Mouse (Mus musculus) G1E-ER4 (cell line): ENCODE results near the gene Mob3a. TPM values are rescaled to one million over a fixed set of nuclear protein-coding genes. Genes with fewer than 3 reads are reported as not detected.

Experiments used
- GATA1 ChIP-seq: IDR thresholded peaks from one replicate; pipeline ENCODE4 v1.8.0; 2012; ENCODE audit warnings: low read length, inconsistent platforms
- polyA plus RNA-seq: library from polyadenylated mRNA; stranded (reverse); fragments of >175 nt; gene quantifications from 2 replicates; pipeline ENCODE4 v1.2.3, GENCODE M21; 2012

The Mob3a gene
- polyA plus RNA-seq, 1 experiment = 30.7 TPM

GRCm38 (mm10) chr10:80704418-80704817 lies 2.6 kb upstream of the Mob3a start:
- no peak for TF ChIP-seq GATA1

GRCm38 (mm10) chr10:80703643-80704042 lies 1.9 kb upstream of the Mob3a start:
- no peak for TF ChIP-seq GATA1

- TF ChIP-seq GATA1 = no peak
Measured at GRCm38 (mm10) chr10:80702536-80703390, 986 bp upstream of the Mob3a start.

- TF ChIP-seq GATA1 = no peak
Measured at GRCm38 (mm10) chr10:80700732-80701131, 1.0 kb downstream of the Mob3a start.

GRCm38 (mm10) chr10:80700038-80700504 lies 1.7 kb downstream of the Mob3a start:
- TF ChIP-seq GATA1 = no peak

- TF ChIP-seq GATA1 = no peak
Measured at GRCm38 (mm10) chr10:80698605-80699004, 3.2 kb downstream of the Mob3a start.

- TF ChIP-seq GATA1 = peak; percentile 94
Measured at GRCm38 (mm10) chr10:80697812-80698211, 4.0 kb downstream of the Mob3a start.

- TF ChIP-seq GATA1 = no peak
Measured at GRCm38 (mm10) chr10:80697393-80697787, 4.4 kb downstream of the Mob3a start.

- TF ChIP-seq GATA1 = no peak
Measured at GRCm38 (mm10) chr10:80696502-80697392, 5.0 kb downstream of the Mob3a start.

GRCm38 (mm10) chr10:80695801-80696501 lies 5.8 kb downstream of the Mob3a start:
- no peak for TF ChIP-seq GATA1

GRCm38 (mm10) chr10:80695186-80695585 lies 6.6 kb downstream of the Mob3a start:
- TF ChIP-seq GATA1 = no peak

- no peak for TF ChIP-seq GATA1
Measured at GRCm38 (mm10) chr10:80694159-80694938, 7.4 kb downstream of the Mob3a start.

- TF ChIP-seq GATA1 = no peak
Measured at GRCm38 (mm10) chr10:80693401-80694045, 8.3 kb downstream of the Mob3a start.

- TF ChIP-seq GATA1 = no peak
Measured at GRCm38 (mm10) chr10:80692249-80693165, 9.3 kb downstream of the Mob3a start.
